Mouse (Mus musculus) olfactory bulb, adult 2 months (tissue): ENCODE measurements around the gene Tex35.

ENCODE experiments used
- CTCF ChIP-seq: fragments of 200-500 bp; IDR thresholded peaks from 2 replicates; pipeline ENCODE4 v1.5.1; 2012; ENCODE audit warnings: low read depth, mild to moderate bottlenecking, low read length, moderate library complexity; ENCODE audit not compliant: insufficient read depth
- POLR2A ChIP-seq: fragments of 200-500 bp; IDR thresholded peaks from 2 replicates; pipeline ENCODE4 v1.6.1; 2012; ENCODE audit warnings: mild to moderate bottlenecking, low read depth, low read length, moderate library complexity; ENCODE audit not compliant: insufficient read depth

DNA sequence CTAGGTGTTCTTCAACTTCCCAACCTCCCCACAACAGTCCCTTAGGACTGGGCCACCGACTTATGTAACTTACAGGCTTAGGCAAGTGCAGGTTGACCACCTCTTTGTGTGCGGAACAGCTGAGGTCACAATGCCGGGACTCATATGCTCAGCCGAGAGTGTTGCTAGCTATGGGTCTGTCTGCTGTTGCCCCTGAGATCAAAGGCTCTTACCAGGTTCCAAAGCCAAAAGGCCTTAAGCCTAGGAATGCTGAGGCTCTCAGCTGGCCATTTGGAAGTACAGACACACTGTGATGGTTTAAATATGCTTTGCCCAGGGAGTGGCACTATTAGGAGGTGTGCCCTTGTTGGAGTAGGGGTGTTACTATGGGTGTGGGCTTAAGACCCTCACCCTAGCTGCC, at the start of gene Tex35:
- TF ChIP-seq CTCF (no peak), POLR2A (no peak)
